Mouse (Mus musculus) C2C12 (cell line): ENCODE measurements around the gene Pigl.

ENCODE experiments used
- CEBPB ChIP-seq: IDR thresholded peaks from one replicate; pipeline ENCODE4 v1.6.1; 2011; ENCODE audit warnings: low read depth, mild to moderate bottlenecking, control low read depth, moderate library complexity
- CTCF ChIP-seq: IDR thresholded peaks from one replicate; pipeline ENCODE4 v1.5.1; 2011; ENCODE audit not compliant: control insufficient read depth, insufficient read depth, insufficient read length
- FOSL1 ChIP-seq: IDR thresholded peaks from one replicate; pipeline ENCODE4 v1.8.0; 2011; ENCODE audit warnings: mild to moderate bottlenecking, low read length; ENCODE audit not compliant: poor library complexity, insufficient read depth, severe bottlenecking
- MAX ChIP-seq: IDR thresholded peaks from one replicate; pipeline ENCODE4 v1.6.1; 2011; ENCODE audit warnings: mild to moderate bottlenecking, control low read depth
- MYOD1 ChIP-seq: IDR thresholded peaks from one replicate; pipeline ENCODE4 v1.6.1; 2011; ENCODE audit warnings: low read depth; ENCODE audit not compliant: control insufficient read depth, insufficient read length
- MYOG ChIP-seq: IDR thresholded peaks from one replicate; pipeline ENCODE4 v1.6.1; 2011; ENCODE audit not compliant: control insufficient read depth, insufficient read length; ENCODE audit errors: extremely low read depth
- USF1 ChIP-seq: IDR thresholded peaks from one replicate; pipeline ENCODE4 v1.6.1; 2011; ENCODE audit warnings: low read depth, mild to moderate bottlenecking, control low read depth, moderate library complexity

DNA sequence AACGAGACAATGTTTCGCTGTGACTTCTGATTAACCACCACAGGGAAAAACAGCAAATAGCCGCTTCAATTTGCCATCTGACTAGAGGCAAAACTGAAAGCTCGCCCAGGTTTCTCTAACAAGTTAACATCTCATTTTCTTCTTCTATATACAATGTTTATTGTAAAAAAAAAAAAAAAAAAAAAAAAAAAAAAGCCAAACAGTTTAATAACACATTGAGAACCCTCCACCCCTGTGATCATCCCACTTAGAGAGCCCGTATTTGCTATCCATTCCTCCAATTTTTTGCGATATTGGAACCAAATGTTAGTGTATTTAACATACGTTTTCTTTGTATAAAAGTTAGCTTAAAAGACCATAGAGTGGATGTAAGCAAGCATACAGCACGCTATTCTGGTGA, 78.8 kb downstream of the Pigl start:
- TF ChIP-seq CTCF (no peak), MAX (no peak), CEBPB (no peak), MYOG (no peak), USF1 (no peak), MYOD1 (no peak), FOSL1 (no peak)
